Mouse (Mus musculus): ENCODE results near the gene Qsox2.

Qsox2 gene

GRCm38 (mm10) chr2:26237290-26237782 lies at the start of gene Qsox2:
Gene Qsox2, minus strand, starts transcription at chr2:26237525.
- DNase-seq (ENCODE audit: extremely low spot score, low spot score), result peak; percentile 96

GRCm38 (mm10) chr2:26286391-26286790 lies 49.1 kb upstream of the Qsox2 start:
- DNase-seq (ENCODE audit: extremely low spot score, low spot score), result peak; percentile 57

GRCm38 (mm10) chr2:26285804-26286203 lies 48.5 kb upstream of the Qsox2 start:
- no peak for DNase-seq (ENCODE audit: extremely low spot score, low spot score)

DNA sequence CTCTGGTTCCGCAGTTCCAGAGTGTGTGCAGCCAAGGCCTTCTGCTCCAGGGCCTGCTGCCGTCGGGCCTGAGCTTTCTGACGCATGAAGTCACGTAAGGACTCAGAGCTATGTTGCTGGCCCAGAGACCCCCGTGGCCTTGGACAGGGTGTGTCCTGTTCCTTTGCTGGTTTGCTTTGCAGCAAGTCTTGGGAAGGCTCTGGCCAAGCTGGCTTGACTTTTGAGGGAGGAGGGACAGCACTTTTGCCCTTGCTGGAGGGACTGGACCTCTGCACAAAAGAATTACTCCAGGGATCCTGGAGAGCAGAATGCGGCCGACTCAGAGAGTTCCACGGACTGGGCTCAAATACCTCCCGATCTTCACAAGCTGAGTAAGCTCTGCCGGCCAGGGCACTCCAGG lies 43.3 kb upstream of the Qsox2 start:
- no peak for DNase-seq (ENCODE audit: extremely low spot score, low spot score)

DNA sequence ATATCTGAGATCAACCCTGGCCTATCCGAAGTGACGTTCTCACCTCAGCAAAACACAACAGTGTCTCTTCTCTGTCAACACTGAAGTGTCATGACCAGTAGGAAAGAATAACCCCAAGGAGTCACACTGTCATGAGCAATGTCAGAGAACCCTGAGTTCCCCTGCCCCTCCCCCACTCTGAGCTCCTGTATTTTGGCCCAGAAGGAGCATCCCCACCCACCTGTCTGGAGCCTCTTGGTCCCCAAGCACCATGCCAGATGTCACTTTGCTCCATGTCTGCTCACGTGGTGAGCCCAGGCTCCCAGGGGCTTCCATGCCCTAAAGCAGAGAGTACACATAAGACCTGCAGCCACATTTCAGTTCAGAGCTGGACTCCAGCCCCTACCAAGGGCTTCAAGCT lies 42.4 kb upstream of the Qsox2 start:
- DNase-seq (ENCODE audit: extremely low spot score, low spot score), result no peak

DNA sequence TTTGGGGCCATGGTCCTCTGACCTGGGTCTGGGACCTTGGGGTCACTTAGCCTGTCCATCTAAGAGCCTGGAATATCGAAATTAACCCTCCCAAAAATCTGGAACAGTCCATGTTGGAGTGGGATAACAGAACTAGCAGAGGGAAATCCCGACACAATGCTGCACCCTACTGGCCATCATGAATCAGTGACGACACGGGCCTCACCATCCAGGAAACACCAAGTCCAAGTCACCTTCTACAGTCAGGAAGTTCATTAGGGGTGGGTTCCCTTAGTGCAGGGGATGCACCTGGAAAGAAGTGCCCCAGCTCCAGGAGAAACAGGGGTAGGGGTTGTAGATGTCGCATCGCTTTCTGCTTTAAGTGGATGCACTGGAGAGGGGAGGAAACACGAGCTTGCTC lies 36.3 kb upstream of the Qsox2 start:
- DNase-seq (ENCODE audit: extremely low spot score, low spot score), result peak; percentile 61

- no peak for DNase-seq (ENCODE audit: extremely low spot score, low spot score)
Measured at GRCm38 (mm10) chr2:26268216-26268615, 30.9 kb upstream of the Qsox2 start.

DNA sequence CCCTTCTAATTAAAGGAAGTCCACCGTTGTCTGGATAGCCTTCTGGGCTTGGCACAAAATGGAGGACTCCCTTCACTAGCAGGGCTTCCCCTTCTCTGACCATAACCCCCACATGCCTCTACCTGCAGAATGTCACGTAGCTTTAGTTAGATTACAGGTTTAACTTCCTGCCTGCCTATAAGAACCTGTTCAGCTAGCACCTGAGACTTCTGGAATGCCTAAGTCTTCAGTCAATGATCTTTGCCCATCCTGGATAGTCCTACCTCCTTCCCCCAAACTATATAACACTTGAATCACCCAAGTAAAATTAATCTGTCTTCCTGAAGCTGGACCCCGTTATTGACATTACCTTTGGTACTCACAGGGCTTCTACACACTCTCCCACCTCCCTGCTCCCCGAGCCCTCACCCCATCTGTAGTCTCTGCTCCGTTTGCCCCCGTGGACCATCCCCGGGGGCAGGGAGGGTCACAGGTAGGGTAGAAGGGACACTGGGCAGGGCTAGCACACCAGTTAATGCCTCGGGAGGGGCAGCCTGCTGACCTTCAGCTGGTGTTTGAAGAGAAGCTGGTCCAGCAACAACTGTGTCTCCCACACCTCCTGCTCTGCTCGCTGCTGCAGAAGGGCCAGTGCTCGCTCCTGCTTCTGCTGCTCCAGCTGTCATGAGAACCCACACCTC lies 28.9 kb upstream of the Qsox2 start:
- no peak for DNase-seq (ENCODE audit: extremely low spot score, low spot score)

- no peak for DNase-seq (ENCODE audit: extremely low spot score, low spot score)
Measured at GRCm38 (mm10) chr2:26265095-26265494, 27.8 kb upstream of the Qsox2 start.

DNA sequence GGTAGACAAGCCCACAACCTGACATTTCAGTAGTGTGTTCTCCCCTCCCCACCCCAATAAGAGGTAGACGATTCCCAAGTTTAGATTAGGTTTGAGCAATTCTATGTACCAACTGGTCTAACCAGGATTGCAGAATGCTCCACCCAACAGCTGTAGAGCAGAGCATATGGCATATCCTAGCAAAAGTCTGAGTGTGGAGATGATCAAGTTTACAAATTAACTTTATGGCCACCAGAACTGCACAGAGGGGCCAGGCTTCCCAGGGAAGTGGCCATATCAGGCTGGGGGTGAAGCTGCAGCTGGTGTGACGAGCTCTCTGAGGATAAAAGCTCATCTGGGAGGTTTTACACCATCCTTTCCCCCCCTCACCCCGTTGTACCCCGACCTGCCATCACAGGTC lies 27.3 kb upstream of the Qsox2 start:
- DNase-seq (ENCODE audit: extremely low spot score, low spot score), result no peak

- DNase-seq (ENCODE audit: extremely low spot score, low spot score), result no peak
Measured at GRCm38 (mm10) chr2:26257315-26258096, 20.2 kb upstream of the Qsox2 start.

GRCm38 (mm10) chr2:26254816-26255215 lies 17.5 kb upstream of the Qsox2 start:
- no peak for DNase-seq (ENCODE audit: extremely low spot score, low spot score)

GRCm38 (mm10) chr2:26252514-26253206 lies 15.3 kb upstream of the Qsox2 start:
- DNase-seq (ENCODE audit: extremely low spot score, low spot score), result no peak

GRCm38 (mm10) chr2:26247531-26247930 lies 10.2 kb upstream of the Qsox2 start:
- no peak for DNase-seq (ENCODE audit: extremely low spot score, low spot score)

DNA sequence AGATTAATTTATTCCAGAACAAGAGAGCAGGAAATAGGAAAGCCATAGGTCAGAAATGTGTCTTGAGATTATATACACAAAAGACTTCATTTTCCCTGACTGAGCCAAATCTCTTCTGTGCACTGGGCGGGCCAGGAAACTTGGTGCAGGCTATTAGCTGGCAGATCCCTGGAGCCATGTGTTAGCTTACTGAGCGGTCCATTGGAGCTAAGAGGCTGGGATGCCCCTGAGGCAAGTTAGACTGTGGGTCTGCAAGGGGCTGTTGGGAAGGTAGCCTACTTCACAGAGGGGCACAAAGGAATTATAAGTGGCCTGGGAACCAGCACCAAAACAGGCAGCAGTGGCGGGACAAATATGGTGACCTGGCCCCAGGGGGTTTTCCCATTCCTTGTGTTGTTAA lies 3.5 kb upstream of the Qsox2 start:
- no peak for DNase-seq (ENCODE audit: extremely low spot score, low spot score)

GRCm38 (mm10) chr2:26240330-26240729 lies 3.0 kb upstream of the Qsox2 start:
- DNase-seq (ENCODE audit: extremely low spot score, low spot score), result no peak

GRCm38 (mm10) chr2:26236681-26237289 lies 540 bp downstream of the Qsox2 start:
- no peak for DNase-seq (ENCODE audit: extremely low spot score, low spot score)

DNA sequence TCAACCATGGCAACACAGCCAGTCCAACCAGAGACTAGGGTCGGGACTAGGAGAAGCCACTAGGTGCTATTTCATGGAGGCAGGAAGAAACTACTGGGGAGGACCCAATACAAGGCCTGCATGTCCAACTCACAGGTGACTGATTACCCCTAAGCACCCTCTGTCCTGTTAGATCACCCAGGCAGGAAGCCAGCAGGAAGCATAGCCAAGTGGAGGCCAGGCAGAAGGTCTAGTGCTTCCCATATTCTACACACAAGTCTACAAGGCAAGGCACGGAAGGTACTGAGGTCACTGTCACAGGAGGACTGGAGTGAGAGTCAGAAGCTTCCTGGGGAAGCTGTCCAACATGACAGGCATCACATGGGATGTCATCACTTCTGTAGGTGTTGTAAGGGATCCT lies 2.6 kb downstream of the Qsox2 start:
- DNase-seq (ENCODE audit: extremely low spot score, low spot score), result no peak

DNA sequence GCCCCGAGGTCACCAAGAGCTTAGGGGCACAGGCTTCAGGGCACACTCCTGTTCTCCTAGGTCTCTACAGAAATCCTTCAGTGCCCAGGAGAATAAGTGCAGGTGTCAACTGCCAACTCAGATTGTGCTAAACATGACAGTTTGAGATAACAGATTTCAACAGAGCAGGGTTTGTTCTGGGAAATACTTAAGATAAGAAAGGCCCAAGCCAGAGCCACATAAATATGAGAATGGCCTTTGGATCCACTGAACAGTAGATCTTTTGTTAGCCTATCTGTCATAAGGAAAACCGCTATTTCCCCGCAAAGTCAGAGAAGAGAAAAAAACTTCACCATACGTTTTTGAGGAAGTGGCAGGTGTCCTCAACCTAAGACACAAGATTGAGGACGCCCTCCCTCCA lies 3.1 kb downstream of the Qsox2 start:
- no peak for DNase-seq (ENCODE audit: extremely low spot score, low spot score)

DNA sequence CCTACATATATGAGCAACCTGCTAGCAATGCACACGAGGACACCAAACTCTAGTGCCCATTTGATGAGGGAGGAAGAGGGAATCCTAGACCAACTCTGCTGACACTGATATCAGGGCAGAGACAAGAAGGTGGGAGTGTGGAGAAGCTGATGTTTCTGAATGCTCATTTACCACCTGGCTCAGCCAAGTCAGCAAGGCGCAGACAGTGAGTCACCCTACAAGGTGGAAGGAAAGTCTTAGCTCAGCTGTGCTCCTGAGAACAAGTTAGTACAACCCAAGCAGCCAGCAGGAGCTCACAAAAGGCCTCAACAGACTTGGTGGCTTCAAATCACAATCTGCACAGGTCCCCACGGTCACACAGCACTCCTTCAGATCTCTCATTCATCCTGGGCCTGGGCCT lies 6.0 kb downstream of the Qsox2 start:
- DNase-seq (ENCODE audit: extremely low spot score, low spot score), result no peak

DNA sequence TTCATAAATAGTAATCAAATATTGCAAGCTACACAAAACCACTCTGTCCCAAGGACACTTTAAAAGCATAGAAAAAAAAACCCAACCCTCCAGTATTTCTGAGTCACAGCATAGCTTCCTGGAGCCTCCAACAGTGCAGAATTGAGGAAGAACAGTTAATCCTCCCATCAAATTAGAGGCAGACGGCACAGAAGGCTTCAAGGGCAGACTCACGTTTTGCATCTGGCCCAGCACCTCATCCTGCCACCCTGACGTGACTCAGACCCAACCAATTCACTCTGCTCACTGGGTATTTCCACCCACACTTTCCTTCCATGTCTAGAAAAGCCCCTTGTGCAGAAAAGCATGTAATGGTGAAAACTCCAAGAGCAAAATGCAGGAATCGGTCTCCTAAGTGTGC lies 7.1 kb downstream of the Qsox2 start:
- DNase-seq (ENCODE audit: extremely low spot score, low spot score), result no peak

DNA sequence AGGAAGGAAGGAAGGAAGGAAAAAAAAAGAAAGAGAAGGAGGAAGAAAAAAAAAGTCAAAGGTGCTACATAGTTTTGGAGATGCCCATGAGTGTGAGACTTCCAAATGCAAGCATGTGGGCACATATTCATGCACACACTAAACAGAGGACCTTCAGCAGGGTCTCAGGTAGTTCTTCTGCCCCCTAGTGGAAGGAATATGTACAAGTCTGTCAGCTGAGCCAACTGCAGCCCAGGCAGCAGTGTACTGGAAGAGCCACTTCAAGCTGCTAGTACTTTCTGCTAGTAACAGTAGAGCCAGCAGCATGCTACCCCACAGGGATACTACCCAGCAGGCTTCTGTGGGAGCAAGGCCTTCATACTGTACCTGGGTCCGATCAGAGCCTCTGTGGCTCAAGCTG lies 9.5 kb downstream of the Qsox2 start:
- peak; percentile 40 for DNase-seq (ENCODE audit: extremely low spot score, low spot score)

Measured in neural tube, embryonic 10.5 days (tissue).